Mouse (Mus musculus) thymus, adult 2 months (tissue): Measurements from ENCODE around the gene Hmox2. TPM values are rescaled to one million over a fixed set of nuclear protein-coding genes. Genes with fewer than 3 reads are reported as not detected.

ENCODE experiments used
- DNase-seq: peaks from one replicate; pipeline ENCODE4 v3.0.0; 2021
- H3K27ac ChIP-seq: fragments of 200-500 bp; 2 replicates; pipeline ENCODE4 v1.5.1; 2012; ENCODE audit warnings: low read length, control low read depth; ENCODE audit not compliant: control insufficient read depth, insufficient read depth
- H3K27me3 ChIP-seq: fragments of 200-500 bp; 2 replicates; pipeline ENCODE4 v1.6.1; 2012; ENCODE audit warnings: mild to moderate bottlenecking, low read length, moderate library complexity, mixed read lengths; ENCODE audit not compliant: control insufficient read depth, insufficient read depth
- H3K36me3 ChIP-seq: fragments of 200-500 bp; 2 replicates; pipeline ENCODE4 v1.6.1; 2012; ENCODE audit warnings: mild to moderate bottlenecking, low read length, moderate library complexity; ENCODE audit not compliant: control insufficient read depth, insufficient read depth
- H3K4me1 ChIP-seq: fragments of 200-500 bp; replicated peaks from 2 replicates; pipeline ENCODE4 v1.6.1; 2012; ENCODE audit warnings: low read length; ENCODE audit not compliant: control insufficient read depth, insufficient read depth
- H3K4me3 ChIP-seq: fragments of 200-500 bp; 2 replicates; pipeline ENCODE4 v1.5.1; 2012; ENCODE audit warnings: mild to moderate bottlenecking, low read length, control low read depth, moderate library complexity; ENCODE audit not compliant: control insufficient read depth, insufficient read depth
- CTCF ChIP-seq: fragments of 200-500 bp; IDR thresholded peaks from 2 replicates; pipeline ENCODE4 v1.5.1; 2012; ENCODE audit warnings: mild to moderate bottlenecking, control low read depth, low read length, moderate library complexity, borderline replicate concordance; ENCODE audit not compliant: control insufficient read depth, poor library complexity, insufficient read depth; ENCODE audit errors: extremely low read depth
- POLR2A ChIP-seq: fragments of 200-500 bp; IDR thresholded peaks from 2 replicates; pipeline ENCODE4 v1.6.1; 2012; ENCODE audit warnings: mild to moderate bottlenecking, low read length, control low read depth, moderate library complexity; ENCODE audit not compliant: control insufficient read depth, poor library complexity, insufficient read depth; ENCODE audit errors: extremely low read depth
- whole genome bisulfite sequencing: fragments of 180-500 bp; shearing (Covaris S2); methylation state at CpG from one replicate; pipeline ENCODE4 v1.1.7; 2018; 5-methylcytosine and 5-hydroxymethylcytosine counted together
- polyA plus RNA-seq: library from polyadenylated mRNA; depleted of rRNA; stranded (reverse); fragments of >200 nt; gene quantifications from 2 replicates; pipeline ENCODE4 v1.2.3, GENCODE M21; 2012

Gene Hmox2
- polyA plus RNA-seq, 1 experiment, result 54.7 TPM

- Histone ChIP-seq H3K36me3 (no peaks in the 10 kb centered on the region), H3K4me1 (peaks cover 20% of the 10 kb centered on the region), H3K27ac (no peak overlapping the region), H3K4me3 (no peak overlapping the region), H3K27me3 (no peaks in the 10 kb centered on the region)
- 95% methylated on average over 4 of the region's 4 CpGs for WGBS
- TF ChIP-seq CTCF (no peak), POLR2A (no peak)
- no peak for DNase-seq
Measured at GRCm38 (mm10) chr16:4777905-4778609, 51.9 kb downstream of the Hmox2 start.

- Histone ChIP-seq H3K4me1 (peaks cover 15% of the 10 kb centered on the region), H3K36me3 (no peaks in the 10 kb centered on the region), H3K4me3 (no peak overlapping the region), H3K27ac (no peak overlapping the region), H3K27me3 (no peaks in the 10 kb centered on the region)
- TF ChIP-seq CTCF, result no peak
- no peak for TF ChIP-seq POLR2A
- DNase-seq, result no peak
- WGBS, result 97% methylated on average over 4 of the region's 4 CpGs
Measured at GRCm38 (mm10) chr16:4778940-4779339, 52.8 kb downstream of the Hmox2 start.

- Histone ChIP-seq H3K36me3 (no peaks in the 10 kb centered on the region), H3K4me1 (peaks cover 15% of the 10 kb centered on the region), H3K4me3 (no peak overlapping the region), H3K27ac (peak overlapping the region; percentile 85), H3K27me3 (no peaks in the 10 kb centered on the region)
- TF ChIP-seq POLR2A, result no peak
- no peak for TF ChIP-seq CTCF
- WGBS, result 47% methylated on average over 5 of the region's 5 CpGs
- peak; percentile 13 for DNase-seq
Measured at GRCm38 (mm10) chr16:4781524-4782196, 55.5 kb downstream of the Hmox2 start.

- no peak for DNase-seq
- Histone ChIP-seq H3K36me3 (no peaks in the 10 kb centered on the region), H3K27ac (no peak overlapping the region), H3K27me3 (no peaks in the 10 kb centered on the region), H3K4me3 (no peak overlapping the region), H3K4me1 (peaks cover 13% of the 10 kb centered on the region)
- TF ChIP-seq POLR2A, result no peak
Measured at GRCm38 (mm10) chr16:4782515-4782914, 56.4 kb downstream of the Hmox2 start.

GRCm38 (mm10) chr16:4785706-4786105, 59.5 kb downstream of the Hmox2 start:
- H3K27ac ChIP-seq, result no peak overlapping the region
- DNase-seq, result no peak
- WGBS, result 98% methylated on average over 4 of the region's 4 CpGs
- H3K4me1 ChIP-seq, result peaks cover 10% of the 10 kb centered on the region
- TF ChIP-seq POLR2A (no peak), CTCF (no peak)
- no peaks in the 10 kb centered on the region for H3K27me3 ChIP-seq
- no peak overlapping the region for H3K4me3 ChIP-seq
- no peaks in the 10 kb centered on the region for H3K36me3 ChIP-seq

GRCm38 (mm10) chr16:4788176-4788575, 62.0 kb downstream of the Hmox2 start:
- Histone ChIP-seq H3K4me3 (no peak overlapping the region), H3K27ac (no peak overlapping the region), H3K27me3 (no peaks in the 10 kb centered on the region), H3K36me3 (no peaks in the 10 kb centered on the region), H3K4me1 (peaks cover 3% of the 10 kb centered on the region)
- no peak for DNase-seq
- TF ChIP-seq POLR2A (no peak), CTCF (no peak)
